Mouse (Mus musculus) stomach, embryonic 14.5 days (tissue): ENCODE data around the gene Flna. TPM values are rescaled to one million over a fixed set of nuclear protein-coding genes. Genes with fewer than 3 reads are reported as not detected.

Experiments used
- ATAC-seq: fragments of 200-750 bp; cut with Nextera tagmentation; 2 replicates; pipeline ENCODE4 v1.8.0; 2017; ENCODE audit warnings: low read depth, moderate TSS enrichment; ENCODE audit not compliant: insufficient number of reproducible peaks, insufficient read depth, low FRiP score
- H3K27ac ChIP-seq: fragments of 300-500 bp; sonication (generic); 2 replicates; pipeline ENCODE4 v1.5.1; 2014; ENCODE audit warnings: mild to moderate bottlenecking, low read length, moderate library complexity, mixed read lengths
- H3K27me3 ChIP-seq: fragments of 300-500 bp; sonication (generic); 2 replicates; pipeline ENCODE4 v1.6.1; 2014; ENCODE audit warnings: low read length, control low read depth, mixed read lengths; ENCODE audit not compliant: control insufficient read depth, insufficient read depth
- H3K36me3 ChIP-seq: fragments of 300-500 bp; sonication (generic); 2 replicates; pipeline ENCODE4 v1.6.1; 2014; ENCODE audit warnings: mild to moderate bottlenecking, control low read depth, low read length, moderate library complexity, mixed read lengths; ENCODE audit not compliant: control insufficient read depth, insufficient read depth
- H3K4me1 ChIP-seq: fragments of 300-500 bp; sonication (generic); 2 replicates; pipeline ENCODE4 v1.6.1; 2014; ENCODE audit warnings: low read length, control low read depth, mixed read lengths; ENCODE audit not compliant: control insufficient read depth, insufficient read depth
- H3K4me2 ChIP-seq: fragments of 300-500 bp; sonication (generic); replicated peaks from 2 replicates; pipeline ENCODE4 v1.6.1; 2014; ENCODE audit warnings: low read depth, low read length, control low read depth
- H3K4me3 ChIP-seq: fragments of 300-500 bp; sonication (generic); 2 replicates; pipeline ENCODE4 v1.5.1; 2014; ENCODE audit warnings: low read depth, low read length, control low read depth
- H3K9ac ChIP-seq: fragments of 300-500 bp; sonication (generic); replicated peaks from 2 replicates; pipeline ENCODE4 v1.6.1; 2014; ENCODE audit warnings: low read depth, mild to moderate bottlenecking, control low read depth, low read length, moderate library complexity, mixed read lengths
- H3K9me3 ChIP-seq: fragments of 300-500 bp; sonication (generic); 2 replicates; pipeline ENCODE4 v1.6.1; 2016; ENCODE audit warnings: low read depth, low read length, control low read depth; ENCODE audit not compliant: control insufficient read depth
- WGBS: fragments of 180-500 bp; shearing (Covaris S2); extraction: QIAGEN DNeasy Blood & Tissue Kit; methylation state at CpG from one replicate; pipeline ENCODE4 v1.1.7; 2014; 5-methylcytosine and 5-hydroxymethylcytosine counted together
- microRNA-seq: library from miRNA; unstranded; fragments of <30 nt; microRNA quantifications from one replicate; pipeline ENCODE4, GENCODE M21; 2016
- polyA plus RNA-seq: library from polyadenylated mRNA; unstranded; fragments of >200 nt; fragmentation: Nextera tagmentation; extraction: Ambion mirVana; gene quantifications from 2 replicates; pipeline ENCODE4 v1.2.1, GENCODE M21; 2014

The Flna gene
- polyA plus RNA-seq, 1 experiment from 2014 or later = 515 TPM

DNA sequence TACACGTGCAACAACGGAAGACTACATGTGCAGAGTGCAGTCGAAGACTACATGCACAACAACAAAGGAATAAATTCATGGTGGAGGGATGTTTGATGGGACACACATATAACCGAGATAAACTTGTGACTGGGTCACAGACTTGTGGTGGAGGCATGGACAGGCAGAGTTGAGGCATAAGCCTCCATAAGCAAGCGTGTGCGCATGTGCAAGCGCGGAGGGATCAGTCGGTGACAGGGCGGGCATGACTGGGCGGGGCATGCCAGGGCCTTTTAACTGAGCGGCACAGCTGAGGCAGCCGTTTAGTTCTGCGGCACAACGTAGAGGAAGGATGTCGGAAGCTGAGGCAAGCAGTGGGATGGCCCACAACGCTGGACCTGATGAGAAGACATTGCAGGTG is 72.7 kb downstream of the Flna start, which contains the start of gene Tktl1:
Gene Tktl1 (plus strand): TSS at position 301 of the 400 bp plus-strand sequence.
- H3K4me1 ChIP-seq = no peaks in the 10 kb centered on the region
- ATAC-seq = no peak
- no peak within 1 kb of the TSS for H3K9ac ChIP-seq
- no peak within 1 kb of the TSS for H3K4me2 ChIP-seq
- no peak within 1 kb of the TSS for H3K4me3 ChIP-seq
- H3K36me3 ChIP-seq = no peaks in the 10 kb centered on the region
- H3K27ac ChIP-seq = no peak within 1 kb of the TSS
- no peaks in the 10 kb centered on the region for H3K9me3 ChIP-seq
- H3K27me3 ChIP-seq = no peaks in the 10 kb centered on the region
- WGBS = 90% methylated on average over 17 of the region's 17 CpGs

Small RNAs within 50 kb of the gene (microRNA-seq; reads per million reads assigned to microRNA genes)
- gene Mir7091 = not detected

Other genes with a start within 250 kb of the Flna start
- 52.7 and 58.5 TPM in 2 replicates for gene Irak1, start 225.9 kb downstream of the Flna start, polyA plus RNA-seq
- gene Opn1mw, start 122.4 kb downstream of the Flna start, polyA plus RNA-seq = not detected in 2 replicates
- gene Mecp2, start 114.5 kb downstream of the Flna start, polyA plus RNA-seq = 12.9 and 13.4 TPM in 2 replicates
- gene Tex28, start 82.0 kb downstream of the Flna start, polyA plus RNA-seq = not detected in 2 replicates
- gene Tktl1, start 72.6 kb downstream of the Flna start, polyA plus RNA-seq = not detected in 2 replicates
- gene Emd, start 4.9 kb upstream of the Flna start, polyA plus RNA-seq = 33.3 and 37.3 TPM in 2 replicates
- 893 and 924 TPM in 2 replicates for gene Rpl10, start 21.0 kb upstream of the Flna start, polyA plus RNA-seq
- gene Taz, start 32.1 kb upstream of the Flna start, polyA plus RNA-seq = 64.6 and 67.5 TPM in 2 replicates
- 17.3 and 18.7 TPM in 2 replicates for gene Dnase1l1, start 32.5 kb upstream of the Flna start, polyA plus RNA-seq
- gene Atp6ap1, start 47.3 kb upstream of the Flna start, polyA plus RNA-seq = 89.7 and 111 TPM in 2 replicates
- 182 and 193 TPM in 2 replicates for gene Gdi1, start 55.2 kb upstream of the Flna start, polyA plus RNA-seq
- 54.9 and 56.6 TPM in 2 replicates for gene Fam50a, start 63.2 kb upstream of the Flna start, polyA plus RNA-seq
- gene Plxna3, start 79.2 kb upstream of the Flna start, polyA plus RNA-seq = 16.7 and 17.4 TPM in 2 replicates
- gene Lage3, start 103.8 kb upstream of the Flna start, polyA plus RNA-seq = 112 and 116 TPM in 2 replicates
- 73.7 and 77.5 TPM in 2 replicates for gene Ubl4a, start 123.4 kb upstream of the Flna start, polyA plus RNA-seq
- 18.1 and 20.0 TPM in 2 replicates for gene Slc10a3, start 123.5 kb upstream of the Flna start, polyA plus RNA-seq
- gene Fam3a, start 143.5 kb upstream of the Flna start, polyA plus RNA-seq = 40.0 and 42.0 TPM in 2 replicates
- 19.8 and 21.5 TPM in 2 replicates for gene Ikbkg, start 143.5 kb upstream of the Flna start, polyA plus RNA-seq
- 78.4 and 79.1 TPM in 2 replicates for gene G6pdx, start 179.4 kb upstream of the Flna start, polyA plus RNA-seq
- gene Gm6880, start 231.6 kb upstream of the Flna start, polyA plus RNA-seq = not detected in 2 replicates